Mouse (Mus musculus): ENCODE measurements around the gene Hs6st3. TPM values are rescaled to one million over a fixed set of nuclear protein-coding genes. Genes with fewer than 3 reads are reported as not detected.

Hs6st3 gene
- polyA plus RNA-seq, 2 experiments from 2014 or later = not detected

DNA sequence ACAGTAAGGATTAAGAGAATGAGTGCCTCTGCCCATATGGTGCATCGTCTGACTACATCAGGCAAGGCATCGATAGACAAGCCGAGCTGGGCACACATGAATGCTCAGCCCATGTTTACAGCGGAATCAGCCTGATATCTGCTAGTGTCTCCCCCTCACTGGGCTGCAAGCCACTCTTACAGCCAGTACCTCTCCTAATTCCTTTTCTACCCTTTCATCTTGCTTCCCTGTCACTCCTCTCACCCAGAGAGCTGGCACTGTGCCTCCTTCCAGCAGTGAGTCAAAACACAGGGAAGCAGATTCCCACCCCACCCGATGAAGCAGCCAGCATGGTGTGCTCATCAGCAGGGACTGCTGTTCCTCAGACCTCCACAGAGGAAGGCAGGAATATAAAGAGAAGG lies 527.6 kb downstream of the Hs6st3 start:
- no peak for ATAC-seq

DNA sequence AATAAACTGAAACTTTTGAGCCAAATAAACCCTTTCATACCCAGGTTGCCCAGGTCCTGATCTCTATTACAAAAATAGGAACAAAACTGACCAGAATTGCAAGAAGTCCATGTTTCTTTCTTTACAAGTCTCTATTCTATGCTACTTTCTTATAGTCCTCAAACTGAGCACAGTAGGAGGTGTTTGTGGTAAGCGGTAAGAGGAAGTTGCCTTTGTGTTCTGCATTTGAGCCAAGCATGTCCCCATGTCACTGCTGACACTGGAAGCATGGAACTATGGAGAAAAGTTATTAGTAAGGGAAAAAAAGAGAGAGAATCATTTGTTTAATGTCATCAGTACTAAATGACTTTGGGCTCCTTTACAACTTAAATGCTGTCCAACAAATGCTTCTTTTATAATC lies 529.3 kb downstream of the Hs6st3 start:
- no peak for ATAC-seq

- ATAC-seq = no peak
Observed at GRCm38 (mm10) chr14:119670836-119671587, 532.9 kb downstream of the Hs6st3 start.

- no peak for ATAC-seq
Observed at GRCm38 (mm10) chr14:119678574-119678973, 540.4 kb downstream of the Hs6st3 start.

DNA sequence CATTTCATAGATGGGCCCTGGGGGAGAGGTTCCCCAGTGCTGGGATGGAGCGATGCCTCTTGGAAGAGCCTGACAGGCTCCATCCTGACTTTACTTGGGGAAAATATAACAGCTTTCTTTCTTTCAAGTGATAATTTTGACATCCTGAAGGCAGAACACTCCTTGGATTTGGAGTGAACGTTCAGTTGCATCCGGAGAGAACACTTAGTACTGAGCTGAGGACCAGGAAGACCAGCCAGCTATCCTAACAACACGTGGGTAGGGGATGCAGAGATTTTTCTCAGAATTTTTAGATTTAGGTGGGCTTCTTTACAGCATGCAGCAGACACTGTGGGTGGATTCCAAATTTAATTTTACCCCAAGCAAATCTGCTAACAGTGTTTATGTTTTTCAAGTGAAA lies 541.9 kb downstream of the Hs6st3 start:
- no peak for ATAC-seq

DNA sequence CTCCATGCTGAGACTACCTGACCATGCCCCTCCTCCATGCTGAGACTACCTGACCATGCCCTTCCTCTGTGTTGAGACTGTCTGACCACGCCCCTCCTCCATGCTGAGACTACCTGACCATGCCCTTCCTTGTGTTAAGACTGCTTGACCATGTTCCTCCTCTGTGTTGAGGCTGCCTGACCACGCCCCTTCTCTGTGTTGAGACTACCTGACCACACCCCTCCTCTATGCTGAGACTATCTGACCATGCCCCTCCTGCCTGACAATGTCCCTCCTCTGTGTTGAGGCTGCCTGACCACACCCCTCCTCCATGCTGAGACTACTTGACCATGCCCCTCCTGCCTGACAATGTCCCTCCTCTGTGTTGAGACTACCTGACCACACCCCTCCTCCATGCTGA lies 549.7 kb downstream of the Hs6st3 start:
- no peak for ATAC-seq

- ATAC-seq = no peak
Observed at GRCm38 (mm10) chr14:119699982-119700381, 561.8 kb downstream of the Hs6st3 start.

- ATAC-seq = no peak
Observed at GRCm38 (mm10) chr14:119714712-119715111, 576.6 kb downstream of the Hs6st3 start.

GRCm38 (mm10) chr14:119717323-119717722 lies 579.2 kb downstream of the Hs6st3 start:
- ATAC-seq = no peak

DNA sequence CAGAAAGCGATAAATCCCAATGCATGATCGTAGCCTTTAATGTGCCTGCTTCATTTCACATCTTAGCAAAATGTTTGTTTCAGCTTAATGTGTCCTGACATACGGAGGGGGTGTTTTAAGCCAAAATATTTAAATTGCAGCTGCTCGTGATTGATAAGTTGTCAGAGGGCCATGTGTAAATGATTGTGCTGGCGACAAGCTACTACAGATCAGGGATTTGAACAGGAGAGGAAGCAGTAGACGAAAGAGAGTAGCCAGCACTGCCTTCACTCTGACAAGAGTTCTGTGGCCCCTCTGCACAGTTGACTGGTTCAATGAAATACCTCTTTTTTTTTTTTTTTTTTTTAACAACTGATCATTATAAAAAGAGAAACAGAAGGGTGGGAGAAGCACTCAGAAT lies 587.0 kb downstream of the Hs6st3 start:
- no peak for ATAC-seq

GRCm38 (mm10) chr14:119731436-119732080 lies 593.4 kb downstream of the Hs6st3 start:
- no peak for ATAC-seq

DNA sequence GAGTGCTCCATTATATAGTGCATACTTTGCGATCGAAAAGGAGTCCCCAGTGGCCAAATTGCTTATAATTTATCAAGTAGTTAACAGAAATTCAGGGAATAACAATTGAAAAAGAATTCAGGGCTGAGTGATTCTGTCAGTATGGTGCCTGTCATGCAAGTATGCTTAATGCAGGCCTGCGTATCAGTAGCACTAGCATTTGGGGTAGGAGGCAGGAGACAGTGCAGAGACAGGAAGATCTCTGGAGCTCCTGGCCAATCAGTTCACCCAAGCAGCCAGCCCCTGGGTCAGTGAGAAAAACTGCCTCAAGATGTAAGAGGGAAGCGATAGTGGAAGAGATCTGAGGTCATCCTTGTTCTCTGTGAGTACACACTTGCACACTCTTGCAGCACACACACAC lies 594.1 kb downstream of the Hs6st3 start:
- no peak for ATAC-seq

- no peak for ATAC-seq
Observed at GRCm38 (mm10) chr14:119737408-119737961, 599.3 kb downstream of the Hs6st3 start.

DNA sequence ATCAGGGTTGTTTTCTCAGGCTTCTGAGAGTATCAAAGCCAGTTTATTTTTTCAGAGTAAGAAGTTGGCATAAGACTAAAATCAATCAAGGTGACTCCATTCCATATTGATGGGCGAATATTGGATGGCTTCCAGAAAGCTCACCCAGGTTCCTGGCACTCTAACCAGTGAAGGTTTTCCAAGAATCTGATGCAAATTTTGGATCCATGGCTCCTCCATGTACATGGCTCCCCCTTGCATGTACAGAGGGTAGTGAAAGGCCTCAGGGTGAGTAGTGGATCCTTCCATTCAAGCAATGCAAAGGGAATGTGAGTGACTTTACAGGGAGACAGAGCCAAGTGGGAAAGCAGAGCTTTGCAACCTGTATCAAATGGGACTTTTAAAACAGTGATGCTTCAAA lies 603.6 kb downstream of the Hs6st3 start:
- no peak for ATAC-seq

DNA sequence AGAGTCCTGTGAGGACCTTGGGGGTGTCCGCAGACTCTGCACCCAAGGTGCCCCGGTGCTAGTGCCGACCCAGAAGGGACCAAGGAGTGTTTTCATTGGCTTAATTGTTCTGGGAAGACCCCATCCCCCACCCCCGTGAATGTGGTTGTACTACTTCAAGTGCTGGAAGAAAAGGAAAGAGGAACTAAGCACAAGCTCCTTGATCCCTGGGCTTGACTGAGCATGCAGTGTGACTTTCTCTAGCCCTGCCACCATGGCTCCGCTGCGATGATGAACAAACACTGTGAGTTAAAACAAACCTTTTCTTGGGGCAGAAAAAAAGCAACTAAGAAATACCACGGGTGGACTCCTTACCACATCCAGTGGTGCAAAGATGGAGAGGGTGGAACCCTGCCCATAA lies 623.2 kb downstream of the Hs6st3 start:
- ATAC-seq = no peak

- no peak for ATAC-seq
Observed at GRCm38 (mm10) chr14:119772040-119772439, 633.9 kb downstream of the Hs6st3 start.

DNA sequence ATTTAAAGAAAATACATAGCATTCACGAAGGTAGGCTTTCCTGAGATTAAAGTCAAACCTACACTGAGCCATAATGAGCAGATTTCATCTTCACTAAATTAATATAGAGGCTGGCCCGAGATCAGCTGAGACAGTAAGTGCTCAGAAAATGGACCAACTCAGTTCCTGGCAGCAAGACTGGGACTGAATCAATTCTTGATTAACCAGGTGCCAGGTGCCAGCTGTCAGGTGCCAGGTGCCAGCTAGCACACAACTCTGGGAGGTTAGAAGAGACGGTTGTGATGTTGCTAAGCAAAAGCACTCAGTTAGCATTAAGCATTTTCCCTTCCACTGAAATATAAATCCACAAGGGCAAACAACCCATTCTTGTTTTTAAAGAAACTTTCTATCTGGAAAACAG lies 638.1 kb downstream of the Hs6st3 start:
- ATAC-seq = no peak

- no peak for ATAC-seq
Observed at GRCm38 (mm10) chr14:119779982-119780588, 641.9 kb downstream of the Hs6st3 start.

GRCm38 (mm10) chr14:119781111-119781510 lies 643.0 kb downstream of the Hs6st3 start:
- no peak for ATAC-seq

DNA sequence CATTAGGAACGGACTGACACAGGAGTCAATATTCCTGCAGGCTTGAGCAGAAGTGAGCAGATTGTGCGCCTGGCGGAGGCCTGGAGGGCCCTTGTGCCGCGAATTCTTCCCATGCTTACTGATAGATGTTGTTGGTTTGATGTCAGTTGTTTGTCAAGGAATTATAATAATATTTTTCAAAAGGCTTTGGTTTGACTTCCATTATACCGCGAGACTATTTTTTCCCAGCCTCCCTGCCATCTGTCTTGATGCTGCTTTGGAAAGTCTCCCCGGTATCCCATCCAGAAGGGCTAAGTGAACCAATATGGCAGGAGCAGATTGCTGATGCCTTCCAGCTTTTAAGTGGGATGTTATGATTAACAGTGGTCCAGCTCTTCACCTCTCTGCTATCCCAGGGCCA lies 651.3 kb downstream of the Hs6st3 start:
- no peak for ATAC-seq

DNA sequence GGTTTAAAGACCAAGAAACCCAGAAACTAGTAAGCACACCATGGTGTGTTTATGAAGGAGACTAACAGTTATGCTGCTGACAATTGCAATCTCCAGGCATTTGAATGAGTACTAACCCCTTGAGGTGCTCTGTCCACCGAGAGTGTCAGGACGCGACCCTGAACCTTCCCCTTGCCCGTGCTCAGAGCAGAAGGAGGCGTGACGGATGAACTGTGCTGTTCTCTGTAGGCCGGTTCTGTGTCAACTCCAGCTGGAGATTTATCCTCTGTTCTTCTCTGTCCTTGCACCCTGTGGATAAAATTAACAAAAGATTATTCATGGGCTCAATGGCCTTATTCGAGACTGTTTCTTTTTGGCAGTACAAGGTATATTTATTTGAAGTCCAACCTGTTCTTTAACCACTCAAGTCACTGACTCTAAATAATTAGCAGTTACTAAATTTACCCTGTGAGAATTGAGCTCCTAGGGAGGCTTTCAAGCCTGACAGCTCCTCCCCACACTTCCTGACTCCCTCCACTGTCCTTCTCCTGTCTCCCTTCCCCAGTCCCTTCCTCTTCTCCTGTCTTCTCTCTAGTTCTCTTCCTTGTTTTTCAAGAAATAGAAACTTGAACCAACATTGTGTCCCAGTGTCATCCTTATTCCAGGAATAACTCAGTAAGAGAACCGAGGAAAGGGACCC lies 659.2 kb downstream of the Hs6st3 start:
- no peak for ATAC-seq

- no peak for ATAC-seq
Observed at GRCm38 (mm10) chr14:119798561-119798960, 660.4 kb downstream of the Hs6st3 start.

DNA sequence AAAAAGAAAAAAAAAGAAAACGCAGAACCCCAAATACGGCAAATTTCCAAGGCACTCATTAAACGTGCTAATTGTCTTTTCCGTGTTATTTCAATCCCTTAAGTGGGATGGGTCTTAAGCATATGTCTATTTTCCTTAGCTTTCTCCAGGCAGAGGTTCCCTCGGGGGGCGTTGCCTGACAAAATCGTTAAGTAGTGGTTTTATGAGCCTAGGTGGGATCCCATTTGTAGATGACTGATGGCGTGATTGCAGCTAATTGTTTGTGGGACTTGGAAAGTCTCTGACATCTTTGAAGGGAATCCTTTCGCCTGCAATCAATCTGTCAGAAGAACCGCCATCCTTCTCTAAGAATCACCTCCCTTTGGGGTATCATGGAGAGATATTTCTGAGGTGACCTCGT lies 662.7 kb downstream of the Hs6st3 start:
- no peak for ATAC-seq
